Mouse (Mus musculus) heart, postnatal 10 days (tissue): Measurements from ENCODE around the gene Ifit1bl1. TPM values are rescaled to one million over a fixed set of nuclear protein-coding genes. Genes with fewer than 3 reads are reported as not detected.
"Not testable (repeated sequence)": the region's sequence is repeated elsewhere in the genome, so short reads cannot be mapped to it uniquely, and the experiment has no call there.

Experiments
- DNase-seq, 2 experiments: peaks; one replicate each; pipeline ENCODE4 v3.0.0; 2021
- intact Hi-C: fragments of 180-260 bp; cut with DNase I; formaldehyde crosslinking; loops from one replicate; pipeline ENCODE4 v1.15.1; 2025
- total RNA-seq, 2 experiments: library from RNA; stranded (reverse); gene quantifications; 2 replicates each; pipeline ENCODE4 v1.2.3; 2021

The Ifit1bl1 gene
- 1 to 10 TPM; 1.1 to 1.3 TPM for total RNA-seq

- intact Hi-C loops, DNase-seq: not testable (repeated sequence)
Measured at GRCm38 (mm10) chr19:34601888-34602287, at the start of gene Ifit1bl1. Ifit1bl1 (minus strand) TSS chr19:34601956.

- intact Hi-C loops = no loop called here
- DNase-seq = no peak
Measured at GRCm38 (mm10) chr19:34650997-34651396, 49.2 kb upstream of the Ifit1bl1 start.

DNA sequence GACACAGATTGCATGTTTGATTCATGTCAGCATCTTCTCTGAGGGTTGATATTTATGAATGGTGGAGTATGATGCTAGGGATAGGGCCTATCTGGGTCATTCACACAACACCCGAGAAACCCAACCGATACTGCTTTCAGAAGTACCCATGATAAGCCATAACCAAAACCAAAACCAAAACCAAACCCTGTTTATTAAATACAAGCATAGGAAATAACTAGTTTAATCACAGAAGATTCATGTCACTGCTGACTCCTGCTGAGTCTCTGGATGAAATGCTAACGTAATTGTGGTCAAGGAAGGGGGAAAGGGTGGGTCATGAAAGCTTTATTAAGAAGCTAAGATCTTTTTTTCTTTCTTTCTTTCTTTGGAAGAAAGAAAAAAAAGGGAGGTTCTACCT is 48.5 kb upstream of the Ifit1bl1 start:
- DNase-seq = no peak
- intact Hi-C loops = no loop called here

DNA sequence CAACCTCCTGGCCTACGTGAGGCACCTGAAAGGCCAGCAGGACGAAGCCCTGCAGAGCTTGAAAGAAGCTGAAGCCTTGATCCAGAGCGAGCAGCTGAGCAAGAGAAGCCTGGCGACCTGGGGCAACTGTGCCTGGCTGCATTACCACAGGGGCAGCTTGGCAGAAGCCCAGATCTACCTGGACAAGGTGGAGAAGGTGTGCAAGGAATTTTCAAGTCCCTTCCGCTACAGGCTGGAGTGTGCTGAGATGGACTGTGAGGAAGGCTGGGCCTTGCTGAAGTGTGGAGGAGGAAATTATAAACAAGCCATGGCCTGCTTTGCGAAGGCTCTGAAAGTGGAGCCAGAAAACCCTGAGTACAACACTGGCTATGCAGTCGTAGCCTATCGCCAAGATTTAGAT is 45.9 kb upstream of the Ifit1bl1 start:
- intact Hi-C loops, DNase-seq: not testable (repeated sequence)

DNA sequence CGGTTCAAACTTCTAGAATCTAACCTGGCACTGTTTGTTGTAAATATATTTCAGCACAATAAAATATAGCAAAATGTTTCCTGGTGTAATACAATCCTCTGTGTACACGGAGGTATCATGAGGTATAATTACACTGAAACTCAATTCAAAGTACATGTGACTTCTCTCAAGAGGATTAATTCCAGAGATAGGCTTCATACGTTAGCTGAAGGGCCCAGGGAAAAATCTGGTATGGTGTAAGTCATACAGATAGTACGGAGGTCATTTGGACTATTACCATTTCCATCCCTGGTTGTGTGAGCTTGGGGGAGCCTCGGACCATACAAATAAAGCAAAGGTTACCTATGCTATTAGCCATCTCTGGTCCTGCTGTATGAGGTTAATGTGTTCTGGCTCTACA is 40.9 kb upstream of the Ifit1bl1 start:
- intact Hi-C loops = no loop called here
- no peak for DNase-seq

DNA sequence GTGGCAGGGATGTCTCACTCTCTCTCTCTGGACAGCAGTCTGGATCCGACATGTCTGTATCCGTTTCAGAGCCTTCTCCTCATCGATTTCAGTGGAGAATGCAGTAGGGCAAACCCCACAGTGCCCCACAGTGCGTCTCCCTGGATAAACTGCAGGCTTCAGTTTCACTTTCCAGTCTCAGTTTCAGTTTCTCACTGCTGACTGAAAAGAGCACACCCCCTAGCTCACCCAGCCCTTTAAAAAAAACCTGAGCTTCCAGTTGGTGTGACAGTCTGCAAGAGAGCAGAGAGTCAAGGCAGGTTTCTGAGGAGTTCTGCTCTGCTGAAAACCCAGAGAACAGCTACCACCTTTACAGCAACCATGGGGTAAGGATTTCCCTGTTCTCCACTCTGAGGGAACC is 38.9 kb upstream of the Ifit1bl1 start, which contains the start of the genes Ifit1bl2 and Ifit1:
Ifit1bl2 (minus strand) TSS at position 121 of the 400 bp plus-strand sequence.
Ifit1 (plus strand) TSS at position 249 of the 400 bp plus-strand sequence.
- DNase-seq = no peak
- intact Hi-C loops = no loop called here

GRCm38 (mm10) chr19:34636933-34637557 is 35.3 kb upstream of the Ifit1bl1 start:
- DNase-seq = peak; percentile 66 to 83
- intact Hi-C loops = loop anchor here (1.0 to 2.0 kb wide), 4 partner anchors 89 to 392 kb away; no protein-coding TSS in a partner anchor

DNA sequence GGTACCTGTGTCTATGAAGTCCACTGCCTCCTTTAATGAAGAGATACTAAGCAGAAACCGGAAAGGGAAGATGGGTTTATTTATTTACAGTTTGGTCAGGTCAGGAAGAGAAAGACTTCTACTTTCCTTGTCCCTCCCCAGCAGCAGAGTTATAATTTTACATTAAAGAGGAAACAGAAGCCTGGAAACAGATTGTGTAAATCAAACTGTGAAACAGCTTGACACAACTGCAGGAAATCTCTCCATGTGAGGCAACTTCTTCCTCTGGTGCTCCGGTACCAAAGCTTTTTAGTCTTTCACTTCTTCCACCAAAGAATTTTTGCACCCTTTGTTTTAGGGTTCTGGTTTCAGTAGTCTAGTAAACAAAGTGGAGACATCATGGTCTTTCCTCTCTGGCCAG is 31.7 kb upstream of the Ifit1bl1 start:
- no peak for DNase-seq
- intact Hi-C loops = no loop called here

GRCm38 (mm10) chr19:34631487-34631886 is 29.7 kb upstream of the Ifit1bl1 start:
- intact Hi-C loops = no loop called here

DNA sequence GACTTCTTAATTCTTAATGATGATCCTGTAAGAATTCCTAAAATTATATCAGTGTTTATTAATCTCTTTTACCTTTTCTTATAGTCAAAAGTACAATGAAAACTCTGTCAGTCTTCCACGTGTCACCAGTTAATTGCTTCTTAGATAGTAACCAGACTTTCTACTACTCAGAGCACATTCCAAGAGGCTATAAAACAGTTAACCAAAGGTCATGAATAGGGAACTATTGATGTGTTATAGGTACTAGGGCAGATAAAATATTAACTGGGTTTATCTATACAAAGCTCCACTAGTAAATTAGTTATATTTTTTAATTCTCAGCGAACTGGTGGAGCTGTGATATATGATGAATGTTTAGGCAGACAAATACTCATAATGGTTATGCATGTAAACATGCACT is 25.7 kb upstream of the Ifit1bl1 start:
- intact Hi-C loops = no loop called here

More at GRCm38 (mm10) chr19:34631487-34631886, 29.7 kb upstream of the Ifit1bl1 start:
- DNase-seq = no peak

DNA sequence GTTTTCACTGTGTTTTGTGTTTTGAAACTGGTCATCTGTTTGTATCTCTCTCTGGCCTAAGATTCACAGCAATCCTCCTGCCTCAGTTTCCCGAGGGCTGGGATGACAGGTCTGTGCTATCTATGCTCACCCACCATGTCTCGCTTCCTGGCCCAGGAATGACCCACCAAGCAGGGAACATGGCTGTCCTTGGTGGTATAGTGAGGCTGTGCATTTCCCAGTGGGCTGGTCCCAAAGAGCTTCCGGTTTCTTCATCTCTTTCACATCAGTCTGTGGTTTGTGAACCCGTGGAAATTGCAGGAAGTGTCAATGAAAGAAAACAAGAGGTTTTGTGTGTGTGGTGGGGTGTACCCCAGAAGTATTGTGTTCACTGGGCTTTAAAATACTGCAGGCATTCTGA is 22.9 kb upstream of the Ifit1bl1 start:
- intact Hi-C loops = no loop called here
- DNase-seq = no peak

More for the DNA sequence above, 25.7 kb upstream of the Ifit1bl1 start:
- DNase-seq = no peak

DNA sequence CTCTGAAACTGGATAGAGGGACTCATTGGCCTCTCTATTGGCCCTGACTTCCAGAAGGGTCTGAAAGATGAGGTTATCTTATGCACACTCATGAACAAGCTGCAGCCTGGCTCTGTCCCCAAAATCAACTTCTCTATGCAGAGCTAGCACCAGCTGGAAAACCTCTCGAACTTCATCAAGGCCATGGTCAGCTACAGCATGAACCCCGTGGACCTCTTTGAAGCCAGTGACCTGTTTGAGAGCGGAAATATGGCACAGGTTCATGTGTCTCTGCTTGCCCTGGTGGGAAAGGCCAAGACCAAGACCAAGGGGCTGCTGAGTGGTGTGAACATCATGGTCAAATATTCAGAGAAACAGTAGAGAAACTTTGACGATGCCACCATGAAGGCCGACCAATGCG is 22.0 kb upstream of the Ifit1bl1 start:
- intact Hi-C loops = no loop called here
- no peak for DNase-seq

- intact Hi-C loops = no loop called here
- DNase-seq = no peak
Measured at GRCm38 (mm10) chr19:34620871-34621270, 19.1 kb upstream of the Ifit1bl1 start.

DNA sequence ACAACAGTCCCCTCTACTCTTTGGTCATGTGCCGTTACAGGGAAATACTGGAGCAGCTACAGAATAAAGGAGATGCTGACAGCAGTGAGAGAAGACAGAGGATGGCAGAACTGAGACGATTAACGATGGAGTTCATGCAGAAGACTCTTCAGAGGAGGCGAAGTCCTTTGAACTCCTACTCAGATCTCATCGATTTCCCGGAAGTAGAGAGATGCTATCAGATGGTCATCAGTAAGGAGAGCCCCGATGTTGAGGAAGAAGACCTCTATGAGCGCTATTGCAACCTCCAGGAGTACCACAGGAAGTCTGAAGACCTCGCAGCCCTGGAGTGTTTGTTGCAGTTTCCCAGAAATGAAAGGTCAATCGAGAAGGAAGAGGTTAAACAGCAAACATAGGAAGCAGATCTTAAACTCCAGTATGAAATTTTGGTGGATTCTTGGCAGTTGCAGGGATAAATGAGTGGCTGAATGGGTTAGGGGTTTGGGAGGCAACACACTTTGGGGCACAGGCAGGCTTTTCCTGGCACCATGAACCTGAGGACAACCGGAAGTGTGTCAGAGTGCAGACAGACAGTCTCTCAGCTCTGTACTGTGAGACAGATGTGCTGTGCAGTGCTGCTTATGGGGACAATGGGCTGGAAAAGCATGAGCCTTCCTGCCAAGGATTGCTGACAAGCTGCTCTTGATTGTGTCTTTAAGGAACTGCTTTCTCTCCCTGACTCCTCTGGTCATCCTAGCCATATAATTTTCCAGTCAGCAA is 10.7 kb upstream of the Ifit1bl1 start:
- intact Hi-C loops, DNase-seq: not testable (repeated sequence)

DNA sequence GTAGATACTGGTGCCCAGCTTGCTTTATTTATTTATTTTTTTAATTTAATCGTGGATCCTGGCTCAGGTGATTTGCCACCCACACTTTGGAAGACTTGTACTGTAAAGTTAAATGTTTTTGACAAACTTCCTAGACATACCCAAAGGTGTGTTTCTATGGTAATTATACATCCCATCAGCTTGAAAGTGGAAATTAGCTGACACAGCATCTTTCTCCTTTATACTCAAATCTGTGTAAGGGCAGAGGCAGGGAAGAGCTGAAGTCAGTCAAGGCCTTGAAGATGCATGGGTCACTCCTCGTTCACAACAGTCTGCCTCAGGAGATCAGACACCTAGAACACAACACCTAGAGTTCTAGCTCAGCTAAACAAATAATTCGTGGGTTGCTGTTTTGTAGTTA is 8.4 kb upstream of the Ifit1bl1 start:
- intact Hi-C loops, DNase-seq: not testable (repeated sequence)

DNA sequence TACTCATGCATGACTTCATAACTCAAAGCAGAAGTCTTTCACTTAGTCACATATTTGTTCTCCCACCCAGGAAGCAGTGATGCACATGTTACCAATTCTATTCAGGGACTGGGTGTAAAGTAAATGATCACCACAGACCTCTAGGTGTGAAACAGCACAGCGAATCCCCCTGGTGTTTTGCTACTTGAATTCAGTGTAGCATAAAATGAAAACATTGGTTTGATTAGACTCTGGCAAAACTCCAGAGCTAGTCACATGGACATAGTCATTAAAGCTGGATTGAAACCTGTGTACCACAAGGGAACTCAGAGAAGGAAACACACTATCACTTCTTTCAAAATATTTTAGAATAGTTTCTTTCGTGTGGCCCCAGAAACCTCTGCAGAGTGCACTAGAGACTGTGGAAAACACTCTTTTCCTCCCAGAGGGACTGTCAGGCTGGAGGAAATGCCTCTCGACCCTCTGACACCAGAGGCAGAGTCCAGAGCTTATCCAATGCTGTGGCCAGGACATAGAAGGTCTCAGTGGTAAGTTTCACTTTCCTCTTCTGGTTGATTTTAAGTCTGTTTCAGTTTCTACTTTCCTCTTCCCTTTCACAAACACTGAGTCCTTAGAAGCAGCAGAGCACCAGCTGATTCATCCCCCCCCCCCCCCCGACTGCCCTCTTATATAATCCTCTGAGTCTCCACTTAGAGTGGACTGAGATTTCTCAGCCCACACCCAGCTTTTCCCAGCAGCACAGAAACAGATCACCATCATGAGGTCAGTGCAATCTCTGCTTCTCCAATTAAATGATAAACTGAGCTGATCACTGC is 5.7 kb upstream of the Ifit1bl1 start, which contains the start of gene Ifit3b:
Ifit3b (plus strand) TSS at position 734 of the 815 bp plus-strand sequence.
- peak; percentile 48 to 52 for DNase-seq
- intact Hi-C loops = loop anchor here (2.0 kb wide), 1 partner anchor 15 kb away; no protein-coding TSS in a partner anchor

DNA sequence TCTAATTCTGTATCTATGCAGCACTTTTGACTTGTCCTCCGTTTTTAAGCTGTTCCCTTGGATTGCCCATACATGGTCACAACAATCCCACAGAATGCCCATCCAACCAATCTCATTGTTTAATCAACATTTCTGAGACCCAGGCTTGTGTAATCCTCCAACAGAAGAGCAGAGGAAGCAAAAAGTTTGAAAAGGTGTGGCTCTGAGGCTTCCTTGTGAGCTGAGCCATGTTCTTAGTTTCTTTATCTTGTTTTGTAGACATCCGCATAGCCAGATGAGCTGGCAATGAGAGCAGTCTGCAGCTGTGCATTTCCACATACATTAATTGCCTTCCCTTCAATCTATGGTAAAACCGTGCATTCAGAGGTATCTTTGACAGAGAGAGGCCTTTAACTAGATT is 3.7 kb upstream of the Ifit1bl1 start:
- intact Hi-C loops = no loop called here
- no peak for DNase-seq

DNA sequence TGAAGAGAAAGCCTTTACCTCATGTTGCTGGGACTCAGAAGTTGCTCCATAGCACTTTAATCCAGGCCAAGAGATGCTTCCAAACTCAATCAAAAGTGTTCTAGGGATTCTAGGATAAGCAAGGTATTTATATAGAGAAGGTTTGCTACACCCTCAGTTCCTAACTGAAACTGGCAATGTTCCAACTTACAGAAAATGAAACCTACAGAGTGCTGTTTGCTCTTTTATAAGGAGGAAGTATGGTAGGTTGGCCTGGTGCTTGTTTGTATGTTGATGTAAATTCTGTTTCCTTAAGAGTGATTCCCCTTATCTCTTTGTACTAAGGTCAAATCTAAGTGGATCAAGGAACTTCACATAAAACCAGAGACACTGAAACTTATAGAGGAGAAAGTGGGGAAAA is 2.5 kb downstream of the Ifit1bl1 start:
- intact Hi-C loops = loop anchor here (5.0 kb wide), 1 partner anchor 47 kb away; the partner anchor contains the start of gene Ifit2
- not testable (repeated sequence) for DNase-seq

DNA sequence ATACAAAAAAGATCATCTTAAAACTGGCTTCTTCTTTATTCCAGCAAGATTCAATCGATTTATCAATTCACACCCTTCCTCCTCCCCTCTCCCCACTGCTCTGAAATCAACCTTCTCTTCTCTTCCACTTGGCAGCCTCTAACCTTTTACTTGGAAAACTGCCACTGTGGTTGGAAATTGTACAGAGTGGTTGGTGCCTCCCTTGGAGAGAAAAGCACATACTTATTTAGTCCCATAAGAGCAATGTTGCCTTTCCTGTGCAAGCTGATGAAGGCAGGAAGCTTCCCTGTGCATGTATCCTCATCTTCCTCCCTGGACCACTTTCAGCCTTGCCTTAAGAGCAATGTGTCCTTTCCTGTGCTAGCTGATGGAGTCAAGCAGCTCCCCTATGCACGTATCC is 3.4 kb downstream of the Ifit1bl1 start:
- intact Hi-C loops = loop anchor here (5.0 kb wide), 1 partner anchor 46 kb away; the partner anchor contains the start of gene Ifit2
- DNase-seq = peak; percentile 84

DNA sequence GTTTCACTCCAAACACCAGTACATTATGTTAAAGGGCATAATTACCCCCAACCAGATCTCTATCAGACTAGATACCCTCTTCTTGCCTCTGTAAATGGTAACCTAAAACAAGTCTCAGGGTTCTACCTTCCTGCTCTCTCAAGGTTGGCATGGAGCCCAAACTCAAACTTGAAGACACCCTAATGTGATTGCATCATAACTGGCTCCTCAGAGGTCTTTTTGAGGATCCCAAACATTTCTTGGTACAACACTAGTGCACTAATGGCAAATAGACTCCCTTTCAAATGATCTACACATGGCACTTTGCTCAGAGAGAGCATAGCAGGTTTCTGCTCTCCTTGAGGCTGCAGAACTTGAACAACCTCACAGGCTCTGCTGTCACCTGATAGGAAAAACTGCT is 4.9 kb downstream of the Ifit1bl1 start:
- intact Hi-C loops = loop anchor here (5.0 kb wide), 1 partner anchor 45 kb away; the partner anchor contains the start of gene Ifit2
- DNase-seq = no peak

DNA sequence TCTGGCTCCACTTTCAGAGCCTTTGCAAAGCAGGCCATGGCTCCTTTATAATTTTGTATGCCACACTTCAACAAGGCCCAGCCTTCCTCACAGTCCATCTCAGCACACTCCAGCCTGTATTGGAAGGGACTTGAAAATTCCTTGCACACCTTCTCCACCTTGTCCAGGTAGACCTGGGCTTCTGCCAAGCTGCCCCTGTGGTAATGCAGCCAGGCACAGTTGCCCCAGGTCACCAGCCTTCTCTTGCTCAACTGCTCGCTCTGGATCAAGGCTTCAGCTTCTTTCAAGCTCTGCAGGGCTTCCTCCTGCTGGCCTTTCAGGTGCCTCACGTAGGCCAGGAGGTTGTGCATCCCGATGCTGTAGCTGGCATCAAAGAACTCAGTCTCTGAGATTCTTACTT is 7.2 kb downstream of the Ifit1bl1 start:
- intact Hi-C loops, DNase-seq: not testable (repeated sequence)
